Mouse (Mus musculus) liver, embryonic 15.5 days (tissue): Measurements from ENCODE around the gene 4930402F06Rik. TPM values are rescaled to one million over a fixed set of nuclear protein-coding genes. Genes with fewer than 3 reads are reported as not detected.

Source experiments
- ATAC-seq: fragments of 200-750 bp; cut with Nextera tagmentation; 2 replicates; pipeline ENCODE4 v1.8.0; 2017; ENCODE audit warnings: moderate number of reproducible peaks, mild to moderate bottlenecking, moderate library complexity; ENCODE audit not compliant: insufficient read depth
- H3K27ac ChIP-seq: fragments of 300-500 bp; sonication (generic); replicated peaks from 2 replicates; pipeline ENCODE4 v1.5.1; 2015; ENCODE audit warnings: mild to moderate bottlenecking, inconsistent platforms
- H3K27me3 ChIP-seq: fragments of 300-500 bp; sonication (generic); 2 replicates; pipeline ENCODE4 v1.6.1; 2015; ENCODE audit warnings: mild to moderate bottlenecking, inconsistent platforms
- H3K36me3 ChIP-seq: fragments of 300-500 bp; sonication (generic); replicated peaks from 2 replicates; pipeline ENCODE4 v1.6.1; 2015; ENCODE audit warnings: moderate library complexity, mild to moderate bottlenecking, inconsistent platforms
- H3K4me1 ChIP-seq: fragments of 300-500 bp; sonication (generic); replicated peaks from 2 replicates; pipeline ENCODE4 v1.6.1; 2015; ENCODE audit warnings: inconsistent platforms
- H3K4me2 ChIP-seq: fragments of 300-500 bp; sonication (generic); 2 replicates; pipeline ENCODE4 v1.6.1; 2015; ENCODE audit warnings: moderate library complexity, mild to moderate bottlenecking, inconsistent platforms
- H3K4me3 ChIP-seq: fragments of 300-500 bp; sonication (generic); replicated peaks from 2 replicates; pipeline ENCODE4 v1.5.1; 2015; ENCODE audit warnings: mild to moderate bottlenecking, inconsistent platforms
- H3K9ac ChIP-seq: fragments of 300-500 bp; sonication (generic); 2 replicates; pipeline ENCODE4 v1.6.1; 2015; ENCODE audit warnings: moderate library complexity, mild to moderate bottlenecking, inconsistent platforms
- H3K9me3 ChIP-seq: fragments of 300-500 bp; sonication (generic); replicated peaks from 2 replicates; pipeline ENCODE4 v1.6.1; 2016; ENCODE audit warnings: inconsistent platforms
- WGBS: fragments of 180-500 bp; shearing (Covaris S2); methylation state at CpG from one replicate; pipeline ENCODE4 v1.1.7; 2015; ENCODE audit warnings: mixed read lengths; ENCODE audit not compliant: insufficient replicate concordance; 5-methylcytosine and 5-hydroxymethylcytosine counted together
- polyA plus RNA-seq: library from polyadenylated mRNA; unstranded; fragments of >200 nt; fragmentation: Nextera tagmentation; extraction: Ambion mirVana; gene quantifications from 2 replicates; pipeline ENCODE4 v1.2.1, GENCODE M21; 2015

Gene 4930402F06Rik
- polyA plus RNA-seq, 1 experiment from 2014 or later, result not detected

GRCm38 (mm10) chr2:35326931-35327330, 70.0 kb downstream of the 4930402F06Rik start:
- peak overlapping the region; percentile 75 for H3K27ac ChIP-seq
- no peak for ATAC-seq
- peak overlapping the region; percentile 36 for H3K4me3 ChIP-seq
- H3K9ac ChIP-seq, result peak overlapping the region; percentile 44
- 53% methylated on average over 1 of the region's 1 CpGs for WGBS
- H3K4me2 ChIP-seq, result peak overlapping the region; percentile 72
- H3K4me1 ChIP-seq, result peaks cover 97% of the 10 kb centered on the region
- H3K36me3 ChIP-seq, result peaks cover 74% of the 10 kb centered on the region
- no peaks in the 10 kb centered on the region for H3K27me3 ChIP-seq
- H3K9me3 ChIP-seq, result no peaks in the 10 kb centered on the region

- peak overlapping the region; percentile 44 for H3K9ac ChIP-seq
- peak overlapping the region; percentile 72 for H3K4me2 ChIP-seq
- peak overlapping the region; percentile 75 for H3K27ac ChIP-seq
- peaks cover 76% of the 10 kb centered on the region for H3K36me3 ChIP-seq
- no peaks in the 10 kb centered on the region for H3K27me3 ChIP-seq
- H3K9me3 ChIP-seq, result no peaks in the 10 kb centered on the region
- WGBS, result 38% methylated on average over 10 of the region's 10 CpGs
- H3K4me1 ChIP-seq, result peaks cover 95% of the 10 kb centered on the region
- ATAC-seq, result peak; percentile 66
- peak overlapping the region; percentile 36 for H3K4me3 ChIP-seq
Measured at GRCm38 (mm10) chr2:35325930-35326329, 71.0 kb downstream of the 4930402F06Rik start.

Other genes with a start within 250 kb of the 4930402F06Rik start
- 104 and 111 TPM in 2 replicates for gene Rab14, start 196.1 kb downstream of the 4930402F06Rik start, polyA plus RNA-seq
- 134 and 144 TPM in 2 replicates for gene Gsn, start 140.8 kb downstream of the 4930402F06Rik start, polyA plus RNA-seq
- gene Stom, start 60.2 kb downstream of the 4930402F06Rik start, polyA plus RNA-seq, result 169 and 191 TPM in 2 replicates
- not detected in 2 replicates for gene 4930568D16Rik, start 29.4 kb downstream of the 4930402F06Rik start, polyA plus RNA-seq
- gene Ggta1, start 66.1 kb upstream of the 4930402F06Rik start, polyA plus RNA-seq, result 9.0 and 9.1 TPM in 2 replicates
- gene Dab2ip, start 161.1 kb upstream of the 4930402F06Rik start, polyA plus RNA-seq, result 5.3 and 7.7 TPM in 2 replicates